Mouse (Mus musculus): ENCODE data around the gene Uchl1.

GRCm38 (mm10) chr5:66718413-66718812 lies 42.5 kb downstream of the Uchl1 start:
- no peak for TF ChIP-seq EP300 (optimal IDR thresholded peaks at IDR 0.05)
- TF ChIP-seq CTCF (IDR thresholded peaks at IDR 0.05; ENCODE audit: low read depth): no peak
